Mouse (Mus musculus) midbrain, embryonic 16.5 days (tissue): ENCODE measurements around the gene Col6a6. TPM values are rescaled to one million over a fixed set of nuclear protein-coding genes. Genes with fewer than 3 reads are reported as not detected.

Source experiments
- ATAC-seq: fragments of 200-750 bp; cut with Nextera tagmentation; 2 replicates; pipeline ENCODE4 v1.8.0; 2017; ENCODE audit warnings: moderate TSS enrichment
- H3K27ac ChIP-seq: fragments of 300-500 bp; sonication (generic); 2 replicates; pipeline ENCODE4 v1.5.1; 2014; ENCODE audit warnings: mild to moderate bottlenecking, low read length, mixed read lengths
- H3K27me3 ChIP-seq: fragments of 300-500 bp; sonication (generic); 2 replicates; pipeline ENCODE4 v1.6.1; 2014; ENCODE audit warnings: low read depth, low read length, mixed read lengths; ENCODE audit not compliant: control insufficient read depth, insufficient read depth
- H3K36me3 ChIP-seq: fragments of 300-500 bp; sonication (generic); 2 replicates; pipeline ENCODE4 v1.6.1; 2014; ENCODE audit warnings: mild to moderate bottlenecking, low read length, moderate library complexity, mixed read lengths; ENCODE audit not compliant: control insufficient read depth, insufficient read depth
- H3K4me1 ChIP-seq: fragments of 300-500 bp; sonication (generic); 2 replicates; pipeline ENCODE4 v1.6.1; 2014; ENCODE audit warnings: mild to moderate bottlenecking, low read length, mixed read lengths; ENCODE audit not compliant: control insufficient read depth, insufficient read depth
- H3K4me2 ChIP-seq: fragments of 300-500 bp; sonication (generic); 2 replicates; pipeline ENCODE4 v1.6.1; 2014; ENCODE audit warnings: mild to moderate bottlenecking, low read length, mixed read lengths
- H3K4me3 ChIP-seq: fragments of 300-500 bp; sonication (generic); 2 replicates; pipeline ENCODE4 v1.5.1; 2014; ENCODE audit warnings: low read depth, mild to moderate bottlenecking, low read length, moderate library complexity, mixed read lengths
- H3K9ac ChIP-seq: fragments of 300-500 bp; sonication (generic); 2 replicates; pipeline ENCODE4 v1.6.1; 2014; ENCODE audit warnings: low read depth, low read length, mixed read lengths
- H3K9me3 ChIP-seq: fragments of 300-500 bp; sonication (generic); replicated peaks from 2 replicates; pipeline ENCODE4 v1.6.1; 2014; ENCODE audit warnings: mild to moderate bottlenecking, low read length, mixed read lengths; ENCODE audit not compliant: control insufficient read depth, poor library complexity, severe bottlenecking
- WGBS: fragments of 180-500 bp; shearing (Covaris S2); extraction: QIAGEN DNeasy Blood & Tissue Kit; methylation state at CpG from one replicate; pipeline ENCODE4 v1.1.7; 2014; 5-methylcytosine and 5-hydroxymethylcytosine counted together
- polyA plus RNA-seq: library from polyadenylated mRNA; unstranded; fragments of >200 nt; fragmentation: Nextera tagmentation; extraction: Ambion mirVana; gene quantifications from 2 replicates; pipeline ENCODE4 v1.2.1, GENCODE M21; 2015

Gene Col6a6
- polyA plus RNA-seq, 1 experiment from 2014 or later: 0.16 TPM

DNA sequence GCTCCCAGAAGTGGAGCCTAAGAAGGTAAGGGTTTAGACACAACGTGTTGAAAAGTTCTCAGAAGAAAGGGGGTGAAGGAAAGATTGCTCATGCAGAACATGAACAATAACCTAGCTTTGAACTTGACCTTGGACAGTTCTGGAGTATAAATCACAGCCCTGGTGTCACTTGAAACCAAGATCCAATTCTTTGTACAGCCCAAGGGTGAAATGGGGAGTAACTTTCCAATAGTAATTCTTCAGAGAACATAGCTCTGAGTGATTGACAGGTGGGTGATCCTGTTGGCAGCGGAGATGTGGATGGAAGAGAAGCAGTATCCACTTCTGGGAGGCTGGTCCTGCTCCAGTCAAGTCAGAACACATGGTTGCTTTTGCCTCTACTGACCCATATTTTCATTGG, 62.1 kb downstream of the Col6a6 start:
- no peak for ATAC-seq
- Histone ChIP-seq H3K27ac (no peak overlapping the region), H3K4me3 (no peak overlapping the region), H3K9me3 (no peaks in the 10 kb centered on the region), H3K27me3 (no peaks in the 10 kb centered on the region), H3K36me3 (no peaks in the 10 kb centered on the region), H3K9ac (no peak overlapping the region), H3K4me1 (no peaks in the 10 kb centered on the region; the same call in 1 of the 2 replicates), H3K4me2 (no peak overlapping the region)
- WGBS: 66% methylated on average over 2 of the region's 2 CpGs

DNA sequence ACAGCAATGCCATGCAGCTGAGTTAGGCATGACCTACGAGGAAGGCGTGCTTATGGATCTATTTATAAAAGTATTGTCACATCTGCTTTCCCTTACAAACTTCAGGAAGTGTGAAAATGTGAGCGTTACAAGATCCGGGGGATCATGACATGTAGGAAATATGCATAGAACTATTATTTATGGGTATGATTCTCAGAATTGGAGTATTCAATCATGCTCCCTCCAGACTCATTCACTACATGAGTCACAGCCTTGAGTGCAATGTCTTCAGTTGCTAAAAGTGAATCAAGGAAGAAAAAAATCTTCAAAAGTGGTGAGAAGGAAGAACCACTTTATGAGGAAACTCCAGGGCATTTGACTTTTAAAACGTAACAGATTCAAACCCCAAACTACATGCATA, 63.3 kb downstream of the Col6a6 start:
- Histone ChIP-seq H3K27me3 (no peaks in the 10 kb centered on the region), H3K4me1 (no peaks in the 10 kb centered on the region; the same call in 1 of the 2 replicates), H3K9me3 (no peaks in the 10 kb centered on the region), H3K4me3 (no peak overlapping the region), H3K4me2 (no peak overlapping the region), H3K36me3 (no peaks in the 10 kb centered on the region), H3K27ac (no peak overlapping the region), H3K9ac (no peak overlapping the region)
- no peak for ATAC-seq
- WGBS: 92% methylated on average over 5 of the region's 5 CpGs

DNA sequence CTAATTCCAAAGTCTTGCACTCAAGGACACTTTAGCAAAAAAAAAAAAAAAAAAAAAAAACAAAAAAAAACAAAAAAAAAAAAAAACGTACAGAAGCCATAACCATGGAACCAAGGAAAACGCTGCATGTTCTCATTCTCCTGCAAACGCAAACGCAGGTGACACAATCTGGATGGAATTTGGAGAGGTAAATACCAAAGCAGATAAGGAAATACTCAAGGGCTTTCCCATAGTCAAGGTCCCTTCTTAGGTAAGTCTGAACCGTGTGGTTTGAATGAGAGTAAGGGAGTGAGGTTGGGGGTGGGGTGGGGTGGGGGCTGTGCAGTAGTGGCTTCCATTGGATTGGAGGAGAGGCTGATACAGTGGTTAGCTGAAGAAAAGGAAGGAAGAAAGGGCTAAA, 63.8 kb downstream of the Col6a6 start:
- Histone ChIP-seq H3K36me3 (no peaks in the 10 kb centered on the region), H3K4me2 (no peak overlapping the region), H3K9me3 (no peaks in the 10 kb centered on the region), H3K4me1 (no peaks in the 10 kb centered on the region; the same call in 1 of the 2 replicates), H3K27me3 (no peaks in the 10 kb centered on the region), H3K4me3 (no peak overlapping the region), H3K27ac (no peak overlapping the region), H3K9ac (no peak overlapping the region)
- ATAC-seq: no peak
- 82% methylated on average over 5 of the region's 5 CpGs for WGBS

DNA sequence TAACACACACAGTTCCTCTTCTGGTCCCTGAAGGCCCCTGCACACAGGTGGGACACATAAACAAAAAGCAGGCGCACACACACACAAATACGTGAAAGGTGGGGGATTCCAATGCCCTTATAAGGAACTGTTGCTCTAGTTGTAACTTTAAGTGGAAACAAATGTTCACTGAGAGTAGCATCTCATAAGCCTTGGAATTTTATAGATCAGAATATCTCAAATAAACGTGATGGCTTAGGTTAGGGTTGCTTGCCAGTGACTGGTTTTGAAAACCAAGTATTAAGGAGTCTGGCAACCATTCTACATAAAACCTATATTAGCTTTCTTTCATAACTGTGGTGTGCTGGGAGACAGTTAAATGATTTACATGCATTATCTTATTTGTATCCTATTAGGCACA, 64.3 kb downstream of the Col6a6 start:
- Histone ChIP-seq H3K9me3 (no peaks in the 10 kb centered on the region), H3K27ac (no peak overlapping the region), H3K4me3 (no peak overlapping the region), H3K4me1 (no peaks in the 10 kb centered on the region; the same call in 1 of the 2 replicates), H3K36me3 (no peaks in the 10 kb centered on the region), H3K9ac (no peak overlapping the region), H3K4me2 (no peak overlapping the region), H3K27me3 (no peaks in the 10 kb centered on the region)
- WGBS: 83% methylated on average over 3 of the region's 3 CpGs
- no peak for ATAC-seq

DNA sequence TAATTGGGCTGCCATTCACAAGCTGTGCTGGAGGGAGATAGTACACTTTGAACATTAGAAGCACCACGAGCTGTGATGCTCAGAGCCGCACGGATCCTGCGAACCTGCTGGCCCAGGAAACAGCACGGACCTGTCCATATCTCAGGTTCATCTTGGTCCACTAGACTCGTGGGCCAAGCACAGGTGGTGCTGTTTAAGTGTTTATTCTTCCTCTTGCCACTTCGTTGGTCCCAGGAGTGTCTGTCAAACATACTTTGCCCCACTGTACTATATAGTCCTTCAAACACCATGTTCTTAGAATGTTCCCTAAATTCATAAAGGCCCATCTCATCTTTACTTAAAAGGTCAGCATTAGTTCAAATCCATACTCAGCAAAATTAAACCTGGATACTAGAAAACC, 65.7 kb downstream of the Col6a6 start:
- Histone ChIP-seq H3K9ac (no peak overlapping the region), H3K4me2 (no peak overlapping the region)

DNA sequence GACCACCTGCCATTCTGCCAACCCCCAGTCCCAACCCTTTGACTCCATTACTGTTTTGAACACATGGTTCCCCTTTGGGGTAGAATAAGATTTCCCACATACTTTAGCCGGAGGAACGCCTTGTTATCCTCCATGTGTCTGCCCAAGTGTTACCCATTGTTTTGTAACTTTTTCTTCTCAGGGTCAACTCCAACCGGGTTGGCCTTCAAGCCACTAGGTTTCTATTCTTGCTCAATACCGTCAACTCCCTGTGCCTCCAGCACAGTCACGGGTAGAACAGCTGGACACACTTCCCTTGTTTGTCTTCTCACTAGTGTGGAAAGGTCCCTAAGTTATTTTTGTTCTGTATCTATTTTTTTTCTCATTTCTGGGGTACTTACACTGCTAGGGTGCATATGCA, 69.1 kb downstream of the Col6a6 start:
- no peaks in the 10 kb centered on the region; the same call in 1 of the 2 replicates for H3K4me1 ChIP-seq
- H3K27me3 ChIP-seq: no peaks in the 10 kb centered on the region
- H3K9ac ChIP-seq: no peak overlapping the region
- no peak overlapping the region for H3K4me2 ChIP-seq
- no peak for ATAC-seq
- H3K9me3 ChIP-seq: no peaks in the 10 kb centered on the region
- no peaks in the 10 kb centered on the region for H3K36me3 ChIP-seq
- no peak overlapping the region for H3K27ac ChIP-seq
- 81% methylated on average over 5 of the region's 5 CpGs for WGBS
- H3K4me3 ChIP-seq: no peak overlapping the region

More for the DNA sequence above, 65.7 kb downstream of the Col6a6 start:
- H3K36me3 ChIP-seq: no peaks in the 10 kb centered on the region
- 75% methylated on average over 7 of the region's 7 CpGs for WGBS
- no peaks in the 10 kb centered on the region for H3K9me3 ChIP-seq
- ATAC-seq: no peak
- no peak overlapping the region for H3K4me3 ChIP-seq
- no peaks in the 10 kb centered on the region for H3K27me3 ChIP-seq
- H3K4me1 ChIP-seq: no peaks in the 10 kb centered on the region; the same call in 1 of the 2 replicates
- no peak overlapping the region for H3K27ac ChIP-seq

DNA sequence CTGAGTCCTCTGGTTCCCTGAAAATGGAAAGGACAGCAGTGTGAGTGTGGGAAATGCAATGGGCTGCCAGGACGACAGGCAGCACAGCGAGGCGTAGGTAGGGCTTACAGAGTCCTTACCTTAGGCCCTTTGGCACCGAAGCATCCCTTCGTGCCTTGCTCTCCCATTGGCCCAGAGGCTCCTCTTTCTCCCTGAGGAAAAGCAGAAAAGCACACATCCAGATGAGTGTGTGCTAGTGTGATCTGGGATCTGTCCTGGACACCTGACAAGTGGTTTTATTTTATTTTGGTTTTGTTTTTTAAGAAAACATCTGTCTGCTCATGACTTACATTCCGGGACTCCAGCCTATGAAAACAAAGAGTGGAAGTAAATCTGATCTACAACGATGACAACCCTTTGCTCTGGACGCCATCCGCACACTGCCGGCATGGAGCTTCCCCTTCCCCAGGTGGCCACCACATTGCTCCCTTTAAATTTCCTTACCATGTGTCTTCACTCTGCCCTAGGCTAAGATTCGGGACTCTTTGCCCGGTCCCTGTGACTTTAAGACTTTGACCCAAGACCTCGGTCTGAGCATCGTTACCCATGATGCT, 69.7 kb downstream of the Col6a6 start:
- no peak overlapping the region for H3K4me2 ChIP-seq
- no peak overlapping the region for H3K4me3 ChIP-seq
- no peaks in the 10 kb centered on the region for H3K9me3 ChIP-seq
- H3K36me3 ChIP-seq: no peaks in the 10 kb centered on the region
- H3K9ac ChIP-seq: no peak overlapping the region
- no peak overlapping the region for H3K27ac ChIP-seq
- H3K27me3 ChIP-seq: no peaks in the 10 kb centered on the region
- no peaks in the 10 kb centered on the region; the same call in 1 of the 2 replicates for H3K4me1 ChIP-seq
- ATAC-seq: no peak
- 90% methylated on average over 14 of the region's 14 CpGs for WGBS

DNA sequence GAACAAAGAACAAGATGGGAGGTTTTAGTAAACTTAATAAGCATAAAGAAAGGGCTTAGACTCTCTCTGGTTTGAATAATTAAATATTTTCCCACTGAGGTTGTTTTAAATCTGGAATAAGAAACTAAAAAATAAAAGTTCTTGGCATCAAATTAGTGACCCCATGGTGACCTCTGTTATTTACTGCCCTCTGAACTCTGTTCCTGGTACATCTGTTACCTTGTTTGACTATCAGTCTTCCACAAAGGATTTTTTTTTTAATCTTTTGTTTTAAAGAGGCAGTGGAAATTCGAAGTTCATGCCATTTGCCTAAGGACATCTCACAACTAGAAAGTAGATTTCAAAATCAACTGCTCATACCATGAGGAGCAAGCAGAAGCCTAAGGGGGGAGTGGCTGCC, 73.7 kb downstream of the Col6a6 start:
- no peaks in the 10 kb centered on the region for H3K36me3 ChIP-seq
- H3K4me2 ChIP-seq: no peak overlapping the region
- no peaks in the 10 kb centered on the region for H3K27me3 ChIP-seq
- H3K4me3 ChIP-seq: no peak overlapping the region
- H3K9ac ChIP-seq: no peak overlapping the region
- WGBS: 53% methylated on average over 1 of the region's 1 CpGs
- H3K4me1 ChIP-seq: no peaks in the 10 kb centered on the region
- H3K9me3 ChIP-seq: no peaks in the 10 kb centered on the region
- no peak for ATAC-seq
- H3K27ac ChIP-seq: no peak overlapping the region

DNA sequence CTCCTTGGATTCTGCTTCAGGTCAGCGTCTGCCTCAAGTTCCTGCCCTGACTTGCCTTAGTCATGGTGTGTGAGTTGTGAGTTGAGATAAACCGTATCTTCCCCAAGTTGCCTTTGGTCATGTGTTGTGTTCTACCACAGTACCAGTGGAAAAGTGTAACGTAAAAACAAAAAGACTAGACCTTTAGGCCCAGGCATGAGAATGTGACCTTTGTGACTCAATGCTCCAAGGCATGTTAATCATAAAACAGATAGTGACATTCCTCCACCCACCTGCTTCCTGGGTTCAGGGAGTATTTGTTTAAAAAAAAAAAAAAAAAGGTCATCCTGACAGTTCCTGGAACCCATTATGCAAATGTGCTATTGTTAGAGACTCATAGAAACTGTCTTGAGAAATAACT, 82.1 kb downstream of the Col6a6 start:
- ATAC-seq: no peak
- H3K27ac ChIP-seq: no peak overlapping the region
- no peaks in the 10 kb centered on the region for H3K36me3 ChIP-seq
- H3K4me3 ChIP-seq: no peak overlapping the region
- no peaks in the 10 kb centered on the region; the same call in 1 of the 2 replicates for H3K9me3 ChIP-seq
- H3K4me2 ChIP-seq: no peak overlapping the region
- H3K9ac ChIP-seq: no peak overlapping the region
- no peaks in the 10 kb centered on the region for H3K4me1 ChIP-seq
- H3K27me3 ChIP-seq: no peaks in the 10 kb centered on the region
- WGBS: 93% methylated on average over 3 of the region's 3 CpGs
